Comparison of ENCODE assay signal across 20 mouse cellular contexts in the genomic region with DNA sequence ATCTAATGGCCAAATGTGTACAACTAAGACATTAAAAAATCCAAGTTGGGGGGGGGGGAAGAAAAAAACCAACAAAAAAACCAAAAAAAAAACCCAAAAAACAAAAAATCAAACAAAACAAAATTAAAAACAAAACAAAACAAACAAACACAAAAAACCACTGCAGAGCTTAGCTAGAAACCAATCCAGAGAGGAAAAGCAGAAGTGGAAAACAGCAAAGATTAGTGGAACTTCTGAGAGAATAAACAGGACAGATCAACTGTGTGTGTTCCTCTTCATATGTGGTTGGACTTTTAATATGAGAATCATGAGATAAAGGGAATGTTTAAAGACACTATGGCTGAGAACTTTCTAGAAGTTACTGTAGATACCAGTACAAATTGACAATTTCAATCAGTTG.
"Had no signal": no experiment of that assay in that cellular context is flagged by ENCODE, and none has a peak within 500 bp of the region (broad histone marks: within the 10 kb centered on the region; RNA-seq: fewer than 3 reads in every experiment).

No protein-coding gene starts in this region.

- H3K4me1 ChIP-seq: limb, embryonic 15.5 days; lung, embryonic 15.5 days; neural tube, embryonic 12.5 days; neural tube, embryonic 15.5 days had no signal

- H3K27me3 ChIP-seq: limb, embryonic 12.5 days; limb, embryonic 15.5 days; lung, embryonic 15.5 days; midbrain, embryonic 12.5 days; midbrain, embryonic 15.5 days; neural tube, embryonic 12.5 days; neural tube, embryonic 15.5 days had no signal

- H3K9me3 ChIP-seq: limb, embryonic 15.5 days; lung, embryonic 15.5 days; midbrain, embryonic 12.5 days; midbrain, embryonic 15.5 days; neural tube, embryonic 12.5 days; neural tube, embryonic 15.5 days had no signal

- H3K9ac ChIP-seq: limb, embryonic 12.5 days; limb, embryonic 15.5 days; liver, embryonic 14.5 days; liver, postnatal 0 days; lung, embryonic 15.5 days; midbrain, embryonic 12.5 days; midbrain, embryonic 15.5 days; neural tube, embryonic 12.5 days; neural tube, embryonic 15.5 days had no signal

- DNase-seq: kidney, adult 18-20 months; kidney, adult 9 months; kidney, postnatal 4 days; left cerebral cortex, postnatal 4 days; liver, postnatal 0 days; lung, postnatal 10 days; lung, postnatal 36 days; retina, postnatal 1 day; right cerebral cortex, postnatal 25 days; spleen, adult 18-20 months; thymus, adult 18-20 months; thymus, postnatal 36 days had no signal

- ATAC-seq: liver, postnatal 0 days; midbrain, embryonic 15.5 days had no signal

- H3K36me3 ChIP-seq: limb, embryonic 12.5 days; limb, embryonic 15.5 days; lung, embryonic 15.5 days; midbrain, embryonic 12.5 days; midbrain, embryonic 15.5 days; neural tube, embryonic 12.5 days; neural tube, embryonic 15.5 days had no signal

- H3K27ac ChIP-seq: limb, embryonic 12.5 days; limb, embryonic 15.5 days; liver, embryonic 14.5 days; lung, embryonic 15.5 days; midbrain, embryonic 12.5 days; midbrain, embryonic 15.5 days; neural tube, embryonic 12.5 days; neural tube, embryonic 15.5 days had no signal

- H3K4me3 ChIP-seq: limb, embryonic 12.5 days; limb, embryonic 15.5 days; lung, embryonic 15.5 days; midbrain, embryonic 12.5 days; midbrain, embryonic 15.5 days; neural tube, embryonic 12.5 days; neural tube, embryonic 15.5 days had no signal
